Mouse (Mus musculus) embryonic facial prominence, embryonic 15.5 days (tissue): Measurements from ENCODE around the gene Ifnar2. TPM values are rescaled to one million over a fixed set of nuclear protein-coding genes. Genes with fewer than 3 reads are reported as not detected.
A peak's percentile ranks its signal among the peaks of the same experiment; 100 is the strongest.

Experiments used
- ATAC-seq: fragments of 200-750 bp; cut with Nextera tagmentation; 2 replicates; pipeline ENCODE4 v1.8.0; 2017; ENCODE audit warnings: low read depth, moderate TSS enrichment; ENCODE audit not compliant: insufficient number of reproducible peaks, low FRiP score, low TSS enrichment
- H3K27ac ChIP-seq: fragments of 300-500 bp; sonication (generic); replicated peaks from 2 replicates; pipeline ENCODE4 v1.5.1; 2015; ENCODE audit warnings: mild to moderate bottlenecking, inconsistent platforms
- H3K27me3 ChIP-seq: fragments of 300-500 bp; sonication (generic); 2 replicates; pipeline ENCODE4 v1.6.1; 2015; ENCODE audit warnings: inconsistent platforms
- H3K36me3 ChIP-seq: fragments of 300-500 bp; sonication (generic); 2 replicates; pipeline ENCODE4 v1.6.1; 2015; ENCODE audit warnings: mild to moderate bottlenecking, inconsistent platforms
- H3K4me1 ChIP-seq: fragments of 300-500 bp; sonication (generic); 2 replicates; pipeline ENCODE4 v1.6.1; 2015; ENCODE audit warnings: inconsistent platforms
- H3K4me2 ChIP-seq: fragments of 300-500 bp; sonication (generic); replicated peaks from 2 replicates; pipeline ENCODE4 v1.6.1; 2015; ENCODE audit warnings: mild to moderate bottlenecking, inconsistent platforms
- H3K4me3 ChIP-seq: fragments of 300-500 bp; sonication (generic); replicated peaks from 2 replicates; pipeline ENCODE4 v1.5.1; 2015; ENCODE audit warnings: mild to moderate bottlenecking, inconsistent platforms
- H3K9ac ChIP-seq: fragments of 300-500 bp; sonication (generic); 2 replicates; pipeline ENCODE4 v1.6.1; 2015; ENCODE audit warnings: inconsistent platforms
- H3K9me3 ChIP-seq: fragments of 300-500 bp; sonication (generic); replicated peaks from 2 replicates; pipeline ENCODE4 v1.6.1; 2016; ENCODE audit warnings: inconsistent platforms
- WGBS: fragments of 180-500 bp; shearing (Covaris S2); methylation state at CpG from one replicate; pipeline ENCODE4 v1.1.7; 2015; 5-methylcytosine and 5-hydroxymethylcytosine counted together
- polyA plus RNA-seq: library from polyadenylated mRNA; unstranded; fragments of >200 nt; fragmentation: Nextera tagmentation; extraction: Ambion mirVana; gene quantifications from 2 replicates; pipeline ENCODE4 v1.2.1, GENCODE M21; 2015

The Ifnar2 gene
- polyA plus RNA-seq, 1 experiment from 2014 or later: 60.4 TPM

GRCm38 (mm10) chr16:91359531-91359930 lies 13.1 kb upstream of the Ifnar2 start:
- Histone ChIP-seq H3K27ac (no peak overlapping the region), H3K9me3 (no peaks in the 10 kb centered on the region), H3K4me2 (no peak overlapping the region), H3K9ac (no peak overlapping the region), H3K27me3 (no peaks in the 10 kb centered on the region; the same call in 1 of the 2 replicates), H3K4me1 (peaks cover 22% of the 10 kb centered on the region), H3K4me3 (no peak overlapping the region), H3K36me3 (no peaks in the 10 kb centered on the region)
- no peak for ATAC-seq
- 79% methylated on average over 13 of the region's 13 CpGs for WGBS

GRCm38 (mm10) chr16:91360162-91360561 lies 12.4 kb upstream of the Ifnar2 start:
- Histone ChIP-seq H3K4me2 (no peak overlapping the region), H3K4me1 (peaks cover 22% of the 10 kb centered on the region), H3K27ac (no peak overlapping the region), H3K4me3 (no peak overlapping the region), H3K9me3 (no peaks in the 10 kb centered on the region), H3K9ac (no peak overlapping the region), H3K27me3 (no peaks in the 10 kb centered on the region; the same call in 1 of the 2 replicates), H3K36me3 (no peaks in the 10 kb centered on the region)
- ATAC-seq: no peak
- 40% methylated on average over 3 of the region's 3 CpGs for WGBS

GRCm38 (mm10) chr16:91362006-91362405 lies 10.6 kb upstream of the Ifnar2 start:
- H3K4me1 ChIP-seq: peaks cover 22% of the 10 kb centered on the region
- H3K27me3 ChIP-seq: no peaks in the 10 kb centered on the region; the same call in 1 of the 2 replicates
- no peaks in the 10 kb centered on the region for H3K9me3 ChIP-seq
- 34% methylated on average over 2 of the region's 2 CpGs for WGBS
- H3K36me3 ChIP-seq: no peaks in the 10 kb centered on the region
- peak overlapping the region; percentile 55; the same call in 1 of the 2 replicates for H3K27ac ChIP-seq
- H3K9ac ChIP-seq: no peak overlapping the region
- H3K4me3 ChIP-seq: no peak overlapping the region
- ATAC-seq: no peak
- no peak overlapping the region for H3K4me2 ChIP-seq

GRCm38 (mm10) chr16:91362616-91363272 lies 9.8 kb upstream of the Ifnar2 start:
- Histone ChIP-seq H3K9ac (no peak overlapping the region), H3K4me3 (no peak overlapping the region), H3K27me3 (no peaks in the 10 kb centered on the region), H3K4me2 (no peak overlapping the region), H3K36me3 (no peaks in the 10 kb centered on the region), H3K9me3 (no peaks in the 10 kb centered on the region), H3K27ac (peak overlapping the region; percentile 55), H3K4me1 (peaks cover 22% of the 10 kb centered on the region)
- no peak for ATAC-seq
- 44% methylated on average over 12 of the region's 12 CpGs for WGBS

GRCm38 (mm10) chr16:91363483-91363882 lies 9.1 kb upstream of the Ifnar2 start:
- Histone ChIP-seq H3K27me3 (no peaks in the 10 kb centered on the region), H3K36me3 (no peaks in the 10 kb centered on the region), H3K9me3 (no peaks in the 10 kb centered on the region), H3K4me3 (no peak overlapping the region), H3K27ac (peak overlapping the region; percentile 55), H3K4me2 (no peak overlapping the region), H3K9ac (no peak overlapping the region), H3K4me1 (peaks cover 22% of the 10 kb centered on the region)
- ATAC-seq: peak; percentile 47; the same call in 1 of the 2 replicates
- 23% methylated on average over 3 of the region's 3 CpGs for WGBS

- ATAC-seq: 0 out of 2 replicates have a peak, but pooled peaks have one; percentile 51
- Histone ChIP-seq H3K27ac (no peak overlapping the region), H3K36me3 (no peaks in the 10 kb centered on the region), H3K9me3 (no peaks in the 10 kb centered on the region), H3K4me3 (no peak overlapping the region), H3K4me1 (peaks cover 19% of the 10 kb centered on the region), H3K9ac (no peak overlapping the region), H3K4me2 (no peak overlapping the region), H3K27me3 (no peaks in the 10 kb centered on the region)
Measured at GRCm38 (mm10) chr16:91366567-91366966, 6.0 kb upstream of the Ifnar2 start.

GRCm38 (mm10) chr16:91367066-91367465 lies 5.5 kb upstream of the Ifnar2 start:
- WGBS: 83% methylated on average over 2 of the region's 2 CpGs
- Histone ChIP-seq H3K4me3 (no peak overlapping the region), H3K9ac (no peak overlapping the region), H3K27me3 (no peaks in the 10 kb centered on the region), H3K4me2 (no peak overlapping the region), H3K27ac (no peak overlapping the region), H3K9me3 (no peaks in the 10 kb centered on the region), H3K36me3 (no peaks in the 10 kb centered on the region), H3K4me1 (peaks cover 17% of the 10 kb centered on the region)
- ATAC-seq: no peak

GRCm38 (mm10) chr16:91373473-91374252 lies 1.1 kb downstream of the Ifnar2 start:
- Histone ChIP-seq H3K4me3 (peak overlapping the region; percentile 98), H3K36me3 (no peaks in the 10 kb centered on the region), H3K4me2 (peak overlapping the region; percentile 76), H3K27me3 (no peaks in the 10 kb centered on the region), H3K27ac (peak overlapping the region; percentile 95), H3K9me3 (no peaks in the 10 kb centered on the region), H3K9ac (peak overlapping the region; percentile 88), H3K4me1 (peaks cover 29% of the 10 kb centered on the region)
- 35% methylated on average over 13 of the region's 13 CpGs for WGBS
- ATAC-seq: no peak

- WGBS: 81% methylated on average over 3 of the region's 3 CpGs
- Histone ChIP-seq H3K4me2 (peak overlapping the region; percentile 76; the same call in 1 of the 2 replicates), H3K4me1 (peaks cover 34% of the 10 kb centered on the region), H3K27ac (no peak overlapping the region), H3K36me3 (no peaks in the 10 kb centered on the region), H3K27me3 (no peaks in the 10 kb centered on the region), H3K4me3 (peak overlapping the region; percentile 98; the same call in 1 of the 2 replicates), H3K9me3 (no peaks in the 10 kb centered on the region), H3K9ac (no peak overlapping the region)
- no peak for ATAC-seq
Measured at GRCm38 (mm10) chr16:91374253-91374634, 1.7 kb downstream of the Ifnar2 start.

- Histone ChIP-seq H3K9ac (no peak overlapping the region), H3K27me3 (no peaks in the 10 kb centered on the region), H3K9me3 (no peaks in the 10 kb centered on the region), H3K36me3 (no peaks in the 10 kb centered on the region), H3K27ac (no peak overlapping the region), H3K4me1 (peaks cover 40% of the 10 kb centered on the region), H3K4me2 (no peak overlapping the region), H3K4me3 (no peak overlapping the region)
- 88% methylated on average over 10 of the region's 10 CpGs for WGBS
- ATAC-seq: no peak
Measured at GRCm38 (mm10) chr16:91376701-91377100, 4.1 kb downstream of the Ifnar2 start.

GRCm38 (mm10) chr16:91378431-91378986 lies 5.9 kb downstream of the Ifnar2 start:
- peaks cover 34% of the 10 kb centered on the region for H3K4me1 ChIP-seq
- peaks cover under 1% of the 10 kb centered on the region for H3K36me3 ChIP-seq
- no peak overlapping the region for H3K9ac ChIP-seq
- peak overlapping the region; percentile 29 for H3K4me2 ChIP-seq
- no peaks in the 10 kb centered on the region for H3K9me3 ChIP-seq
- 0 out of 2 replicates have a peak overlapping the region, but pooled peaks have one; percentile 7 for H3K4me3 ChIP-seq
- no peaks in the 10 kb centered on the region for H3K27me3 ChIP-seq
- peak overlapping the region; percentile 68 for H3K27ac ChIP-seq
- 24% methylated on average over 17 of the region's 17 CpGs for WGBS
- no peak for ATAC-seq
